Mouse (Mus musculus) E14TG2a.4 (cell line): ENCODE measurements at regions not wholly inside any gene's neighbourhood (a gene's known extent, or its start where the extent isn't known, plus 50 kb on each side); places are given as distances from the start of the nearest gene placed in this dataset.

Experiments
- CTCF ChIP-seq: conservative IDR thresholded peaks from 2 replicates; pipeline ENCODE4 v1.5.1; 2014; ENCODE audit warnings: low read length
- NANOG ChIP-seq: IDR thresholded peaks from 2 replicates; pipeline ENCODE4 v1.6.1; 2014; ENCODE audit warnings: borderline replicate concordance, low read length, mixed read lengths

DNA sequence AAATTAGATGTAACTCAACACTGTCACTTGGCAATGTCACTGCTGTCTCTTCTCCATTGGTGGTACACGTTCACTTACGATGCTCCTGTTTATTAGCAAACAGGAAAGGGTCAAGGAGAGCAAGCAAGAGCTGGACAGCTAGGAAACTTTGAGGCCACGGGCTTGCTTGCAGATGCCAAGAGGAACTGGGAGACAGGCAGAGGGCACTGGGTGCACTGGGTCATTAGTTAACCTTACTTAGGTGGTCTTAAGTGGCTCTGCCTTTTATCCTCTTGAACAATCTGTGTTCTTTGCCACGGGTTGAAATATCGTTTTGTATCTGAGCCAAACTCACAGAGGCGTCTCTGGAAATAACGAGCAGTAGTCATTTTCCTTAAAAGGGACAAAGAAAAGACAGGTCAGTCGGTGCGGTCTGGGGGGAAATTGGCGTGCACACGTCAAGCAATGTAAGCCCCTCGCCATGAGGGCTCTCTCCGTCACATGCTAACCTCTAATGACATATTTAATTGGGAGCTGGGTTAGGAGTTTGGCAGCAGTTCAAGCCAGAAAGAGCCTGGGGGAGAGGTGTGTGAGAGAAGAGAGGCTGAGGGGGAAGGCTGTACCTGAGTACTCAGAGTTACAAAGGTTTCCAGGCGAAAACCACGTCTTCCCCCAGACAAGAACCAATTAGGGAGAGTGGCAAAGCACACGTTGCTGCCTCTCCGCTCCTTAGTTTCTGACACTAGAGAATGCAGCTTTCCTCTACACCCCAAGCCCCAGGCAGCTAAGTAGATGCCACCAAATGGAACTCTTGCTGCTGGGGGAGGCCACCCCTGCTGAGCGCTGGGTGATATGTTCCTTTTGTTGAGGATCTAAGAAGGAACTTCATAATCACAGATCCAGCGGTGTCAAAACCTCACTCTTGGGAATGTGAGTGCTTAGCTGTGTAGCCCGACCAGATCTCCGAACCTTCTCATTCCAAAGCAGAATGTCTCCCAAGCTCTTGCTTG lies 140.0 kb upstream of the Tut7 start:
- no peak for TF ChIP-seq CTCF
- TF ChIP-seq NANOG = no peak
